Mouse (Mus musculus) hindbrain, embryonic 14.5 days (tissue): ENCODE data around the gene Siglecg. TPM values are rescaled to one million over a fixed set of nuclear protein-coding genes. Genes with fewer than 3 reads are reported as not detected.
A peak's percentile ranks its signal among the peaks of the same experiment; 100 is the strongest.

Experiments
- ATAC-seq: fragments of 200-750 bp; cut with Nextera tagmentation; 2 replicates; pipeline ENCODE4 v1.8.0; 2017; ENCODE audit warnings: moderate number of reproducible peaks, mild to moderate bottlenecking, moderate TSS enrichment, moderate library complexity; ENCODE audit not compliant: low FRiP score
- DNase-seq: peaks from one replicate; pipeline ENCODE4 v3.0.0-alpha.2; 2015; ENCODE audit warnings: low spot score
- H3K27ac ChIP-seq: fragments of 300-500 bp; sonication (generic); 2 replicates; pipeline ENCODE4 v1.5.1; 2014; ENCODE audit warnings: mild to moderate bottlenecking, moderate library complexity
- H3K27me3 ChIP-seq: fragments of 300-500 bp; sonication (generic); 2 replicates; pipeline ENCODE4 v1.6.1; 2014; ENCODE audit warnings: mild to moderate bottlenecking, low read length, mixed read lengths; ENCODE audit not compliant: control insufficient read depth, insufficient read depth
- H3K36me3 ChIP-seq: fragments of 300-500 bp; sonication (generic); replicated peaks from 2 replicates; pipeline ENCODE4 v1.6.1; 2014; ENCODE audit not compliant: control insufficient read depth, insufficient read depth
- H3K4me1 ChIP-seq: fragments of 300-500 bp; sonication (generic); replicated peaks from 2 replicates; pipeline ENCODE4 v1.6.1; 2014; ENCODE audit warnings: antibody characterized with exemption, low read length, mixed read lengths; ENCODE audit not compliant: control insufficient read depth, insufficient read depth
- H3K4me2 ChIP-seq: fragments of 300-500 bp; sonication (generic); replicated peaks from 2 replicates; pipeline ENCODE4 v1.6.1; 2014; ENCODE audit warnings: mild to moderate bottlenecking, moderate library complexity
- H3K4me3 ChIP-seq: fragments of 300-500 bp; sonication (generic); replicated peaks from 2 replicates; pipeline ENCODE4 v1.5.1; 2014; ENCODE audit warnings: mild to moderate bottlenecking, low read length
- H3K9ac ChIP-seq: fragments of 300-500 bp; sonication (generic); 2 replicates; pipeline ENCODE4 v1.6.1; 2014
- H3K9me3 ChIP-seq: fragments of 300-500 bp; sonication (generic); 2 replicates; pipeline ENCODE4 v1.6.1; 2016; ENCODE audit warnings: low read length; ENCODE audit not compliant: control insufficient read depth
- WGBS: fragments of 180-500 bp; shearing (Covaris S2); extraction: QIAGEN DNeasy Blood & Tissue Kit; methylation state at CpG from one replicate; pipeline ENCODE4 v1.1.7; 2014; 5-methylcytosine and 5-hydroxymethylcytosine counted together
- polyA plus RNA-seq: library from polyadenylated mRNA; unstranded; fragments of >200 nt; fragmentation: Nextera tagmentation; extraction: Ambion mirVana; gene quantifications from 2 replicates; pipeline ENCODE4 v1.2.1, GENCODE M21; 2014

Gene Siglecg
- polyA plus RNA-seq, 1 experiment from 2014 or later, result not detected

- Histone ChIP-seq H3K4me1 (peaks cover 6% of the 10 kb centered on the region), H3K27me3 (no peaks in the 10 kb centered on the region), H3K4me3 (no peak overlapping the region), H3K9me3 (no peaks in the 10 kb centered on the region), H3K36me3 (no peaks in the 10 kb centered on the region), H3K27ac (no peak overlapping the region), H3K4me2 (no peak overlapping the region), H3K9ac (no peak overlapping the region)
- ATAC-seq (no peak), DNase-seq (no peak)
- WGBS, result 83% methylated on average over 4 of the region's 4 CpGs
Measured at GRCm38 (mm10) chr7:43438611-43439010, 30.6 kb downstream of the Siglecg start.

GRCm38 (mm10) chr7:43440482-43440881 is 32.5 kb downstream of the Siglecg start, which contains the start of gene Cldnd2:
Gene Cldnd2, plus strand, starts transcription at chr7:43440782.
- Histone ChIP-seq H3K9me3 (no peaks in the 10 kb centered on the region), H3K4me2 (no peak within 1 kb of the TSS), H3K27me3 (no peaks in the 10 kb centered on the region), H3K9ac (no peak within 1 kb of the TSS), H3K4me3 (no peak within 1 kb of the TSS), H3K36me3 (no peaks in the 10 kb centered on the region), H3K27ac (no peak within 1 kb of the TSS), H3K4me1 (peaks cover 19% of the 10 kb centered on the region)
- DNase-seq, result no peak
- 77% methylated on average over 6 of the region's 6 CpGs for WGBS
- no peak for ATAC-seq

- DNase-seq, result no peak
- no peak overlapping the region for H3K9ac ChIP-seq
- H3K27me3 ChIP-seq, result no peaks in the 10 kb centered on the region
- 80% methylated on average over 3 of the region's 3 CpGs for WGBS
- H3K4me1 ChIP-seq, result peaks cover 19% of the 10 kb centered on the region
- H3K4me2 ChIP-seq, result no peak overlapping the region
- ATAC-seq, result no peak
- no peaks in the 10 kb centered on the region for H3K36me3 ChIP-seq
- H3K9me3 ChIP-seq, result no peaks in the 10 kb centered on the region
- no peak overlapping the region for H3K4me3 ChIP-seq
- no peak overlapping the region for H3K27ac ChIP-seq
Measured at GRCm38 (mm10) chr7:43441071-43441470, 33.1 kb downstream of the Siglecg start.

- WGBS, result 13% methylated on average over 9 of the region's 9 CpGs
- DNase-seq, result no peak
- ATAC-seq, result no peak
- Histone ChIP-seq H3K4me2 (peak overlapping the region; percentile 84), H3K4me1 (peaks cover 19% of the 10 kb centered on the region), H3K27ac (peak overlapping the region; percentile 91), H3K9ac (peak overlapping the region; percentile 58), H3K9me3 (no peaks in the 10 kb centered on the region), H3K36me3 (no peaks in the 10 kb centered on the region), H3K4me3 (peak overlapping the region; percentile 50), H3K27me3 (no peaks in the 10 kb centered on the region)
Measured at GRCm38 (mm10) chr7:43442684-43443083, 34.7 kb downstream of the Siglecg start.

GRCm38 (mm10) chr7:43443126-43443916 is 35.3 kb downstream of the Siglecg start:
- WGBS, result under 1% methylated on average over 36 of the region's 36 CpGs
- Histone ChIP-seq H3K4me1 (peaks cover 19% of the 10 kb centered on the region), H3K9ac (peak overlapping the region; percentile 58), H3K36me3 (no peaks in the 10 kb centered on the region), H3K4me3 (peak overlapping the region; percentile 50), H3K9me3 (no peaks in the 10 kb centered on the region), H3K4me2 (peak overlapping the region; percentile 84), H3K27me3 (no peaks in the 10 kb centered on the region), H3K27ac (peak overlapping the region; percentile 91)
- peak; percentile 79 for ATAC-seq
- peak; percentile 60 for DNase-seq

GRCm38 (mm10) chr7:43443917-43444293 is 35.9 kb downstream of the Siglecg start, which contains the start of the genes Etfb and Gm45233:
Gene Etfb, plus strand, starts transcription at chr7:43444083.
Gene Gm45233, plus strand, starts transcription at chr7:43444128.
- Histone ChIP-seq H3K9ac (peak within 1 kb of the TSS; percentile 58), H3K4me2 (peak within 1 kb of the TSS; percentile 84), H3K27me3 (no peaks in the 10 kb centered on the region), H3K4me3 (peak within 1 kb of the TSS; percentile 50), H3K27ac (peak within 1 kb of the TSS; percentile 91), H3K36me3 (no peaks in the 10 kb centered on the region), H3K4me1 (peaks cover 19% of the 10 kb centered on the region), H3K9me3 (no peaks in the 10 kb centered on the region)
- DNase-seq, result peak; percentile 93
- peak; percentile 97 for ATAC-seq
- under 1% methylated on average over 27 of the region's 27 CpGs for WGBS

GRCm38 (mm10) chr7:43447801-43448200 is 39.8 kb downstream of the Siglecg start:
- Histone ChIP-seq H3K36me3 (peaks cover 2% of the 10 kb centered on the region), H3K4me2 (no peak overlapping the region), H3K4me3 (no peak overlapping the region), H3K4me1 (peaks cover 14% of the 10 kb centered on the region), H3K27me3 (no peaks in the 10 kb centered on the region), H3K9me3 (no peaks in the 10 kb centered on the region), H3K27ac (no peak overlapping the region), H3K9ac (no peak overlapping the region)
- ATAC-seq (no peak), DNase-seq (no peak)
- 91% methylated on average over 4 of the region's 4 CpGs for WGBS

- no peaks in the 10 kb centered on the region for H3K9me3 ChIP-seq
- peaks cover 6% of the 10 kb centered on the region for H3K36me3 ChIP-seq
- H3K27ac ChIP-seq, result no peak overlapping the region
- H3K27me3 ChIP-seq, result no peaks in the 10 kb centered on the region
- no peak overlapping the region for H3K4me2 ChIP-seq
- ATAC-seq (no peak), DNase-seq (no peak)
- 96% methylated on average over 2 of the region's 3 CpGs for WGBS
- H3K4me3 ChIP-seq, result no peak overlapping the region
- H3K4me1 ChIP-seq, result peaks cover 13% of the 10 kb centered on the region
- H3K9ac ChIP-seq, result no peak overlapping the region
Measured at GRCm38 (mm10) chr7:43448246-43448645, 40.2 kb downstream of the Siglecg start.

GRCm38 (mm10) chr7:43449811-43450210 is 41.8 kb downstream of the Siglecg start:
- H3K9ac ChIP-seq, result no peak overlapping the region
- H3K4me2 ChIP-seq, result no peak overlapping the region
- H3K27me3 ChIP-seq, result no peaks in the 10 kb centered on the region
- H3K4me3 ChIP-seq, result no peak overlapping the region
- 100% methylated on average over 2 of the region's 2 CpGs for WGBS
- no peaks in the 10 kb centered on the region for H3K9me3 ChIP-seq
- no peak for DNase-seq
- ATAC-seq, result no peak
- no peak overlapping the region for H3K27ac ChIP-seq
- H3K36me3 ChIP-seq, result peaks cover 18% of the 10 kb centered on the region
- peaks cover 6% of the 10 kb centered on the region for H3K4me1 ChIP-seq
